Mouse (Mus musculus) megakaryocyte, embryonic 14.5 days (primary cell): ENCODE measurements around the gene Ptprn2.

Experiments used
- FLI1 ChIP-seq: IDR thresholded peaks from 2 replicates; pipeline ENCODE4 v1.6.1; 2012; ENCODE audit warnings: low read length, inconsistent platforms, mixed read lengths
- GATA1 ChIP-seq: IDR thresholded peaks from 3 replicates; pipeline ENCODE4 v1.6.1; 2012; ENCODE audit warnings: mixed read lengths, low read length, inconsistent platforms, borderline replicate concordance

- TF ChIP-seq GATA1 (no peak), FLI1 (no peak)
These were observed 687.5 kb downstream of the Ptprn2 start for GRCm38 (mm10) chr12:117172885-117173529.
